Mouse (Mus musculus) kidney, postnatal 0 days (tissue): ENCODE data around the gene Lrp11. TPM values are rescaled to one million over a fixed set of nuclear protein-coding genes. Genes with fewer than 3 reads are reported as not detected.

Source experiments
- ATAC-seq: fragments of 200-750 bp; cut with Nextera tagmentation; replicated peaks from 2 replicates; pipeline ENCODE4 v1.8.0; 2017; ENCODE audit warnings: low read depth, moderate number of reproducible peaks, moderate TSS enrichment, moderate library complexity; ENCODE audit not compliant: low FRiP score
- DNase-seq: peaks from one replicate; pipeline ENCODE4 v3.0.0-alpha.2; 2016; ENCODE audit warnings: low spot score
- H3K27ac ChIP-seq: fragments of 300-500 bp; sonication (generic); 2 replicates; pipeline ENCODE4 v1.5.1; 2014; ENCODE audit warnings: mild to moderate bottlenecking
- H3K27me3 ChIP-seq: fragments of 300-500 bp; sonication (generic); 2 replicates; pipeline ENCODE4 v1.6.1; 2014; ENCODE audit warnings: low read length, mixed read lengths; ENCODE audit not compliant: insufficient read depth
- H3K36me3 ChIP-seq: fragments of 300-500 bp; sonication (generic); 2 replicates; pipeline ENCODE4 v1.6.1; 2014; ENCODE audit warnings: low read length, mixed read lengths; ENCODE audit not compliant: insufficient read depth
- H3K4me1 ChIP-seq: fragments of 300-500 bp; sonication (generic); replicated peaks from 2 replicates; pipeline ENCODE4 v1.6.1; 2014; ENCODE audit warnings: antibody characterized with exemption, low read length, mixed read lengths; ENCODE audit not compliant: insufficient read depth
- H3K4me2 ChIP-seq: fragments of 300-500 bp; sonication (generic); 2 replicates; pipeline ENCODE4 v1.6.1; 2014; ENCODE audit warnings: mild to moderate bottlenecking, low read length, moderate library complexity, mixed read lengths
- H3K4me3 ChIP-seq: fragments of 300-500 bp; sonication (generic); replicated peaks from 2 replicates; pipeline ENCODE4 v1.5.1; 2014; ENCODE audit warnings: low read depth, low read length
- H3K9ac ChIP-seq: fragments of 300-500 bp; sonication (generic); 2 replicates; pipeline ENCODE4 v1.6.1; 2014; ENCODE audit warnings: low read depth, low read length
- H3K9me3 ChIP-seq: fragments of 300-500 bp; sonication (generic); replicated peaks from 2 replicates; pipeline ENCODE4 v1.6.1; 2016; ENCODE audit warnings: low read length, inconsistent platforms, mixed read lengths
- CTCF ChIP-seq: IDR thresholded peaks from 2 replicates; pipeline ENCODE4 v1.5.1; 2016; ENCODE audit warnings: antibody characterized with exemption, low read depth, mild to moderate bottlenecking, moderate library complexity
- WGBS: fragments of 180-500 bp; shearing (Covaris S2); extraction: QIAGEN DNeasy Blood & Tissue Kit; methylation state at CpG from one replicate; pipeline ENCODE4 v1.1.7; 2014; 5-methylcytosine and 5-hydroxymethylcytosine counted together
- polyA plus RNA-seq: library from polyadenylated mRNA; unstranded; fragments of >200 nt; fragmentation: Nextera tagmentation; extraction: Ambion mirVana; gene quantifications from 2 replicates; pipeline ENCODE4 v1.2.1, GENCODE M21; 2015

Lrp11 gene
- polyA plus RNA-seq, 1 experiment from 2014 or later, result 0.91 TPM

DNA sequence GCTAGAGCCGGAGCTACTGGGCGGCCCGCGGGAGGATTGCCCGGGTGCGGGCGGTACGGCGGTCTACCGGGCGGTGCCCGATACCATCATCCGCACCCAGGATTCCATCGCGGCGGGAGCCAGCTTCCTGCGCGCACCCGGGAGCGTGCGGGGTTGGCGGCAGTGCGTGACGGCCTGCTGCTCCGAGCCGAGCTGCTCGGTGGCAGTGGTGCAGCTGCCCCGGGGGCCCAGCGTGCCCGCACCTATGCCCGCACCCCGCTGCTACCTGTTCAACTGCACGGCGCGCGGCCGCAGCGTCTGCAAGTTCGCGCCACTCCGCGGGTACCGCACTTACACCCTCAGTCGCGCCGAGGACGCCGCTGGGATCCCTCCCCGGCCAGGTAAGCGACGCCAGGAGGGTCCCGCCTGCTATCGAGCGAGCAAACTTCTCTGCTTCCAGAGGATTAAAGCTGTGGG is 662 bp downstream of the Lrp11 start:
- no peak overlapping the region for H3K27ac ChIP-seq
- peak overlapping the region; percentile 61 for H3K4me3 ChIP-seq
- no peaks in the 10 kb centered on the region for H3K9me3 ChIP-seq
- peak; percentile 29 for ATAC-seq
- peak overlapping the region; percentile 99 for H3K4me2 ChIP-seq
- WGBS, result under 1% methylated on average over 54 of the region's 54 CpGs
- H3K36me3 ChIP-seq, result no peaks in the 10 kb centered on the region
- TF ChIP-seq CTCF, result no peak
- no peak for DNase-seq
- H3K27me3 ChIP-seq, result peaks cover 6% of the 10 kb centered on the region; the same call in 1 of the 2 replicates
- peaks cover 6% of the 10 kb centered on the region for H3K4me1 ChIP-seq
- peak overlapping the region; percentile 37; the same call in 1 of the 2 replicates for H3K9ac ChIP-seq

DNA sequence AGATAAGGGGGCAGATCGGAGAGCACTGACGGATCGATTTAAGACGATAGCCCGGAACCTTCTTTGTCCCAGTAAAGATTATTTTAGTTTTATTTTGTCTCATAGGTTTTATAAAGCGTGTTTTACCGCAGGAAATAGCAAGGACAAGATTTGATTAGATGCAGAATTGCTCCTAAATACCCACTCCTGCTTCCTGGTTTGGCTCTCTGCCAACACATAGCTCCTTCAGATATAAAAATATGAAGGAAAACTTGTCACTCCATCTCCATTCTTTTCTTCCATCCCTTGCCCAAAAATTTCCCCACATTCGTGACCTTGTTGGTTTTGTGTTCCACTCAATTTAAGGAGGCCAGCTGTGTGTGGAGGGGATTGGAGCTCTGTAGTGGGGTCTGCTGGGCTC is 1.2 kb downstream of the Lrp11 start:
- ATAC-seq (no peak), DNase-seq (no peak)

DNA sequence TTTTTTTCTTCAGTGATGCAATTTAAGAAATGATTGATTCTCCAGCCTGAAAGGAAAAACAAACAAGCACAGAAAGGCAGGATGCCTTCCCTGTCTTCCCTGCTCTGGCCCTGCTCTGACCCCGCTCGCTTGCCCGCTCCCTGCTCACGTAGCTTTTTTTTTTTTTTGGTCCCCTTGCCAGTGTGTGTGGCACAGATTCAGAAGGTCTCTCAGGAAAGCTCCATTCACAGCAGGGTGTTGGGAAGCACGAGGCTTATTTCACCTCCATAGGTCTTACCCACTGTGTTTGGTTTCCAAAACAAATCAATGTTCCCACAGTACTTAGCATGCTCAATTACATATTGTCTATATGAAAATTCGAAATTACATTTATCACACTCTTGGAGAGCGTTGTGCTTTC is 5.2 kb downstream of the Lrp11 start:
- Histone ChIP-seq H3K36me3 (no peaks in the 10 kb centered on the region), H3K4me3 (no peak overlapping the region), H3K27me3 (peaks cover 6% of the 10 kb centered on the region; the same call in 1 of the 2 replicates), H3K9ac (no peak overlapping the region), H3K27ac (no peak overlapping the region), H3K9me3 (no peaks in the 10 kb centered on the region), H3K4me1 (peaks cover 6% of the 10 kb centered on the region), H3K4me2 (no peak overlapping the region)
- TF ChIP-seq CTCF, result no peak
- DNase-seq, result no peak
- ATAC-seq, result no peak
- 54% methylated on average over 7 of the region's 7 CpGs for WGBS

More for the DNA sequence above, 1.2 kb downstream of the Lrp11 start:
- no peak for TF ChIP-seq CTCF
- H3K9me3 ChIP-seq, result no peaks in the 10 kb centered on the region
- H3K27me3 ChIP-seq, result peaks cover 6% of the 10 kb centered on the region; the same call in 1 of the 2 replicates
- no peak overlapping the region for H3K27ac ChIP-seq
- no peaks in the 10 kb centered on the region for H3K36me3 ChIP-seq
- 8% methylated on average over 8 of the region's 8 CpGs for WGBS
- peak overlapping the region; percentile 99 for H3K4me2 ChIP-seq
- peaks cover 6% of the 10 kb centered on the region for H3K4me1 ChIP-seq
- H3K9ac ChIP-seq, result no peak overlapping the region
- H3K4me3 ChIP-seq, result 0 out of 2 replicates have a peak overlapping the region, but pooled peaks have one; percentile 61

DNA sequence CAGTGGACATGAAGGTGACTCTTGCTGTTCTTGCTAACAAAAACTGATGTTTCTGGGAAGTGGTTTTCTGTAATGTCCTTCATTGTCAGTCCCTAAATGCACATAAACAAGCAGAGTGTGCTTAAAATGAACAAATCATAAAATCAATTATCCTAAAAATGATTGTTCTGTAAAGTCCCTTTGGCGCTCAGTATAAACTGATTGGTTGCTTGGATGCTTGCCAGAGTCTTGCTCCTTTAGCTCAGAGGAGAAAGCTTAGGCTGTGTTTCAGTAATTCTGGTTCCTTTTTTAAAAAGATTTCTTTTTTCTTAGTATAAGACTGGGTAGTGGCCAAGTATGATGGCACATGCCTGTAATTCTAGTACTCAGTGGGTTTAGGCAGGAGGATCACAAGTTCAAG is 6.7 kb downstream of the Lrp11 start:
- no peak overlapping the region for H3K4me3 ChIP-seq
- 68% methylated on average over 1 of the region's 1 CpGs for WGBS
- TF ChIP-seq CTCF, result no peak
- no peak overlapping the region for H3K4me2 ChIP-seq
- H3K27ac ChIP-seq, result no peak overlapping the region
- H3K4me1 ChIP-seq, result no peaks in the 10 kb centered on the region
- no peak for ATAC-seq
- peaks cover 5% of the 10 kb centered on the region; the same call in 1 of the 2 replicates for H3K27me3 ChIP-seq
- H3K9ac ChIP-seq, result no peak overlapping the region
- no peaks in the 10 kb centered on the region for H3K9me3 ChIP-seq
- no peak for DNase-seq
- no peaks in the 10 kb centered on the region for H3K36me3 ChIP-seq

DNA sequence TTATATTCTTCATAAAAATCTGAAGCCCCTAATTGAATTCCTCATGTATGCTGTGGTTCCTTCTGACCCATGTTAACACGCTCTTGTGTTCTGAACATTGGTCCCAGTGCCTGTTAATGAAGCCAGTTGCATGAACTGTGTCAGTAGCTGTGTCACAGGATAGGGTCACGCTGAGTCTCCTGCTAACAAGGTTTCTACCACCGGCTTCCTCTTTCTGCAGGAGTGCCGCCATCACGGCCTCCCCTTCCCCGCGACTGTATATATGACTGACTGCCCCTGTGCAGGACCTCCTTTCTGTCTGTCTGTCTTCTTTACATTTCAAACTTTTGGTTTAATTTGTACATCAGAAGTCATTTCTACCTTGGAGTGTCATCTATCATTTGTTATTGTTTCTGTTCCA is 8.6 kb downstream of the Lrp11 start:
- no peak overlapping the region for H3K9ac ChIP-seq
- no peak for TF ChIP-seq CTCF
- H3K4me3 ChIP-seq, result no peak overlapping the region
- H3K9me3 ChIP-seq, result no peaks in the 10 kb centered on the region
- no peak overlapping the region for H3K4me2 ChIP-seq
- 85% methylated on average over 7 of the region's 7 CpGs for WGBS
- ATAC-seq, result no peak
- H3K4me1 ChIP-seq, result no peaks in the 10 kb centered on the region
- H3K27ac ChIP-seq, result no peak overlapping the region
- DNase-seq, result no peak
- no peaks in the 10 kb centered on the region for H3K36me3 ChIP-seq
- no peaks in the 10 kb centered on the region for H3K27me3 ChIP-seq

DNA sequence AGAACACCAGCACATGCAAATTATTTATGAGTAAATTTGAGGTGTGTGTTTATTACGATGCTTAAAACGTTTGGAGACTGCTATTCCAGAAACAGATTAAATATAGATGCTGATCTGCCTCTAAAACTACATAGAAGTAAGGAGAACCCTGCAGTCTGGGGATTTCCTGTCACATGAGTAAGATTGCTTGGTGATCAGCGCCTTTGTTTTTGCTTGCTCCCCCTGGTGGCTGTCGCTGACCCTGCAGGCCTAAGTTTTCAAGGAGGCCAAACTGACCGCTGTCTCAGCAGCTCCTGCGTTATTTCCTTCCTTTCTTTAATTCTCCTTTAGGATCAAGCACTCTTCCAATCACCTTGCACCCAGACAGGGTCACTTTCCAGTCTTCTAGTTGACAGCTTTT is 11.0 kb downstream of the Lrp11 start:
- Histone ChIP-seq H3K27ac (no peak overlapping the region), H3K9me3 (no peaks in the 10 kb centered on the region), H3K4me3 (no peak overlapping the region), H3K27me3 (no peaks in the 10 kb centered on the region), H3K4me2 (no peak overlapping the region), H3K36me3 (no peaks in the 10 kb centered on the region), H3K9ac (no peak overlapping the region), H3K4me1 (no peaks in the 10 kb centered on the region)
- TF ChIP-seq CTCF, result peak; percentile 95
- DNase-seq, result peak; percentile 86
- WGBS, result 13% methylated on average over 6 of the region's 6 CpGs
- ATAC-seq, result no peak

DNA sequence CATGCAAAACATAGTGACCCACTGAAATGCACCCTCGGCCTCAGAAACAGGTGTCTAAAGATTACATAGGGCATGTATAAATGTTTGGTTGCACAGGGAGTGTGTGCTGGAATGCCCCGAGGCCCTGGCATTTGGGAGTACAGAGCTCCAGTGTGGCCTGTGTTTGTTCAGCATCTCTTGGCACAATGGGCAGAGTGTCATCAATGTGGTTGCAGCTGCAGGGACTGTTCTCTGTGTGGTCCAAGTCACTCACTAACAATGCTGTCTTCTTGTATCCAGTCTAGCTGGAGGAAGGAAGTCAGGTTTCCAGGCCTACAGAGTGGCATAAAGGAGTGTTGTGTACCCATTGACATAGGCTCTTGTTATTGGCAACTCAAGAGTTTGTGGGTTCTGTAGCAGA is 15.6 kb downstream of the Lrp11 start:
- no peak overlapping the region for H3K4me2 ChIP-seq
- no peak for TF ChIP-seq CTCF
- no peaks in the 10 kb centered on the region for H3K27me3 ChIP-seq
- no peak overlapping the region for H3K9ac ChIP-seq
- no peak overlapping the region for H3K27ac ChIP-seq
- no peaks in the 10 kb centered on the region for H3K36me3 ChIP-seq
- H3K9me3 ChIP-seq, result no peaks in the 10 kb centered on the region
- DNase-seq (no peak), ATAC-seq (no peak)
- H3K4me3 ChIP-seq, result no peak overlapping the region
- WGBS, result 78% methylated on average over 2 of the region's 2 CpGs
- no peaks in the 10 kb centered on the region for H3K4me1 ChIP-seq
